Mouse (Mus musculus): ENCODE results near the gene Cltrn.

The Cltrn gene

GRCm38 (mm10) chrX:164139032-164139431 is 50.4 kb downstream of the Cltrn start, which contains the start of gene Ace2:
Ace2 (plus strand) TSS chrX:164139332.
- DNase-seq (ENCODE audit: inconsistent ontology term) = no peak

DNA sequence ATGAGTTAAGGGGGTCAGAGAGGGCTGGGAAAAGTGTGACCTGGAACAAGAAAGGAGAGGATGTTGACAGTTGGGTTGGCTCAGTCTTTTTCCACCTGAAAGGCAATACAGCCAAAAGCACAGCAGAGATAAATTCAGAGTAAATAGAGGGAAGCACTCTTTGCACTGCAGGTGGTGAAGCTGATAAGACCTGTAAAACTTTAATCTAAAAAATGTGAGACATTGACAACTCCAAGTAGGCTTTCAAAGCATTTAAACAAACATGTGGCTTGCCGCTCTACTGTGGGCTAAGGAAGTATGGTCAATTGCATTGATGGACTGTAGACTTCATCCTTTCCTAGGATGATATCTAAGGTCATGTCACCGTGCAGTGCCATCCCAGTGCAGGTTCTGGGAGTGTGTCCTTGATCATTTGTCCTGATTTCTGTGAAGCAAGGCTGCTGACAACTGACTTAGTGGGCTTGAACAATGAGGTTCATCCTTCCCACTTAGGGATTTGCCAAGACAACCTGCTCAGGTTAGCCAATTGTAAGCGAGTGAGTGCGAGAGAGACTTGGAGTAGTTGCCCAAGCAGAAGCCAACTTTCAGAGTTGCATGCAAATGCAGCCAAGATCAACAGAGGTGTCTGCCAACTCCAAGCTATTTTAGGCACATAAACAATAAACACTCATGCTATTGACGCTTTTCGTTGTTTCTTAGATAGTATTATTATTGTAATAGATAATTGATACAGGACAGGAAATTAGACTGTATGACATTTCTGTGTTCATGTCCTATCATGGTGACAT is 57.0 kb downstream of the Cltrn start:
- DNase-seq (ENCODE audit: inconsistent ontology term) = no peak

- no peak for DNase-seq (ENCODE audit: inconsistent ontology term)
Measured at GRCm38 (mm10) chrX:164152703-164153102, 64.1 kb downstream of the Cltrn start.

- DNase-seq (ENCODE audit: inconsistent ontology term) = no peak
Measured at GRCm38 (mm10) chrX:164153606-164154005, 65.0 kb downstream of the Cltrn start.

DNA sequence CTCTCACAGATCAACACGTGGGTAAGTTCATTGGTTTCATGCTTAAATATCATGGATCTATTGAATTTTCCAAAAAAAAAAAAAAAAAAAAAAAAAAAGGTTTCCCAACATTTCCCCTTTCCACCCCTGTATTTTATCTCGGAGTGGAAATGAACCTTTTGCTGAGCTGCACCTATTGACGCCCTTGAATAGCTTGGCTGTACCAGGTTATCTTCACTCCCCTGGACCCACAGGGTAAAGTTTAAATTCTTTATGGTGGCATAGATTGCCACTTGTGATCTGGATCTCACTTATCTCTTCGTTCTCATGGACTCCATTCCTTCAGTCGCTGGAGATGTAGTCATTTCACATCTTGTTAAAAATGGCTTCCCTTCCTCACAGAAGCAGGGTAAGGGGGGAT is 66.0 kb downstream of the Cltrn start:
- DNase-seq (ENCODE audit: inconsistent ontology term) = no peak

GRCm38 (mm10) chrX:164164681-164165080 is 76.1 kb downstream of the Cltrn start:
- DNase-seq (ENCODE audit: inconsistent ontology term) = no peak
